Mouse (Mus musculus) heart, embryonic 10.5 days (tissue): ENCODE measurements at regions not wholly inside any gene's neighbourhood (a gene's known extent, or its start where the extent isn't known, plus 50 kb on each side); places are given as distances from the start of the nearest gene placed in this dataset.
A peak's percentile ranks its signal among the peaks of the same experiment; 100 is the strongest.

Source experiments
- DNase-seq: peaks from one replicate; pipeline ENCODE4 v3.0.0-alpha.2; 2017; ENCODE audit warnings: low spot score
- H3K27ac ChIP-seq: fragments of 300-500 bp; sonication (generic); 2 replicates; pipeline ENCODE4 v1.5.1; 2016; ENCODE audit warnings: mild to moderate bottlenecking
- H3K27me3 ChIP-seq: fragments of 300-500 bp; sonication (generic); 2 replicates; pipeline ENCODE4 v1.6.1; 2016; ENCODE audit warnings: mild to moderate bottlenecking; ENCODE audit not compliant: poor library complexity, insufficient read depth, severe bottlenecking
- H3K36me3 ChIP-seq: fragments of 300-500 bp; sonication (generic); 2 replicates; pipeline ENCODE4 v1.6.1; 2016; ENCODE audit warnings: mild to moderate bottlenecking, moderate library complexity
- H3K4me1 ChIP-seq: fragments of 300-500 bp; sonication (generic); 2 replicates; pipeline ENCODE4 v1.6.1; 2016; ENCODE audit warnings: mild to moderate bottlenecking
- H3K4me3 ChIP-seq: fragments of 300-500 bp; sonication (generic); 2 replicates; pipeline ENCODE4 v1.5.1; 2016; ENCODE audit warnings: mild to moderate bottlenecking, moderate library complexity
- H3K9me3 ChIP-seq: fragments of 300-500 bp; sonication (generic); 2 replicates; pipeline ENCODE4 v1.6.1; 2016; ENCODE audit warnings: mild to moderate bottlenecking, moderate library complexity
- WGBS: fragments of 180-500 bp; shearing (Covaris S2); methylation state at CpG from one replicate; pipeline ENCODE4 v1.1.7; 2016; 5-methylcytosine and 5-hydroxymethylcytosine counted together

DNA sequence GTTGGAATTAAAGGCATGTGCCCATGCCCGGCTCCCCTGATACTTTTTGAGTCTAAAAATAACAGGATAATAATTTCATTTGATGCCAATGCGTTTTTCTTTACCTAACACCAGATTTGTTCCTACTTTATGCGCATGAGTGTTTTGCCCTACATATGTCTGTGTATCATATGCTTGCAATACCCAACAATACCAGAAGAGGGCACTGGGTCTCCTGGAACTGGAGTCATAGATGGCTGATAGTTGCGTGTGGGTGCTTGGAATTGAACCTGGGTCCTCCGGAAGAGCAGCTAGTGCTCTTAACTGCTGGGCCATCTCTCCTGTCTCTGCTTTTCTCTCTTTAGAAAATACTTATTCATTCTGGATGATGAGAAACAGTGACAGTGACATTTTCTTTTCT is 67.3 kb upstream of the Rgs6 start:
- Histone ChIP-seq H3K9me3 (0 out of 2 replicates have a peak, but pooled peaks cover 5% of the 10 kb centered on the region), H3K36me3 (no peaks in the 10 kb centered on the region), H3K4me1 (no peaks in the 10 kb centered on the region), H3K27me3 (no peaks in the 10 kb centered on the region), H3K4me3 (no peak overlapping the region), H3K27ac (no peak overlapping the region)
- 80% methylated on average over 5 of the region's 5 CpGs for WGBS
- peak; percentile 27 for DNase-seq

GRCm38 (mm10) chr12:82524987-82525386 is 63.1 kb upstream of the Rgs6 start:
- Histone ChIP-seq H3K27ac (no peak overlapping the region), H3K27me3 (no peaks in the 10 kb centered on the region), H3K36me3 (no peaks in the 10 kb centered on the region), H3K4me1 (no peaks in the 10 kb centered on the region), H3K9me3 (no peaks in the 10 kb centered on the region), H3K4me3 (no peak overlapping the region)
- WGBS, result 78% methylated on average over 4 of the region's 4 CpGs
- DNase-seq, result no peak
